Mouse (Mus musculus) heart, embryonic 12.5 days (tissue): ENCODE data around the gene Sec16a. TPM values are rescaled to one million over a fixed set of nuclear protein-coding genes. Genes with fewer than 3 reads are reported as not detected.
"Not testable (repeated sequence)": the region's sequence is repeated elsewhere in the genome, so short reads cannot be mapped to it uniquely, and the experiment has no call there.

ENCODE experiments used
- ATAC-seq: fragments of 200-750 bp; cut with Nextera tagmentation; 2 replicates; pipeline ENCODE4 v1.8.0; 2017; ENCODE audit warnings: moderate TSS enrichment, moderate library complexity; ENCODE audit not compliant: insufficient number of reproducible peaks, low FRiP score
- H3K27ac ChIP-seq: fragments of 300-500 bp; sonication (generic); 2 replicates; pipeline ENCODE4 v1.5.1; 2016; ENCODE audit warnings: mild to moderate bottlenecking, moderate library complexity; ENCODE audit not compliant: poor library complexity, severe bottlenecking
- H3K27me3 ChIP-seq: fragments of 300-500 bp; sonication (generic); replicated peaks from 2 replicates; pipeline ENCODE4 v1.6.1; 2016; ENCODE audit warnings: mild to moderate bottlenecking, moderate library complexity
- H3K36me3 ChIP-seq: fragments of 300-500 bp; sonication (generic); 2 replicates; pipeline ENCODE4 v1.6.1; 2016; ENCODE audit warnings: mild to moderate bottlenecking, moderate library complexity
- H3K4me1 ChIP-seq: fragments of 300-500 bp; sonication (generic); replicated peaks from 2 replicates; pipeline ENCODE4 v1.6.1; 2016; ENCODE audit warnings: mild to moderate bottlenecking
- H3K4me2 ChIP-seq: fragments of 300-500 bp; sonication (generic); 2 replicates; pipeline ENCODE4 v1.6.1; 2016; ENCODE audit warnings: mild to moderate bottlenecking, moderate library complexity
- H3K4me3 ChIP-seq: fragments of 300-500 bp; sonication (generic); 2 replicates; pipeline ENCODE4 v1.5.1; 2016; ENCODE audit warnings: mild to moderate bottlenecking
- H3K9ac ChIP-seq: fragments of 300-500 bp; sonication (generic); 2 replicates; pipeline ENCODE4 v1.6.1; 2016; ENCODE audit warnings: mild to moderate bottlenecking, moderate library complexity
- H3K9me3 ChIP-seq: fragments of 300-500 bp; sonication (generic); replicated peaks from 2 replicates; pipeline ENCODE4 v1.6.1; 2016; ENCODE audit warnings: mild to moderate bottlenecking, moderate library complexity
- WGBS: fragments of 180-500 bp; shearing (Covaris S2); methylation state at CpG from one replicate; pipeline ENCODE4 v1.1.7; 2016; 5-methylcytosine and 5-hydroxymethylcytosine counted together
- polyA plus RNA-seq: library from polyadenylated mRNA; unstranded; fragments of >200 nt; fragmentation: Nextera tagmentation; extraction: Ambion mirVana; gene quantifications from 2 replicates; pipeline ENCODE4 v1.2.1, GENCODE M21; 2016

Gene Sec16a
- polyA plus RNA-seq, 1 experiment from 2014 or later, result 22.6 TPM

- H3K27me3 ChIP-seq, result no peaks in the 10 kb centered on the region
- no peaks in the 10 kb centered on the region for H3K9me3 ChIP-seq
- no peak overlapping the region for H3K9ac ChIP-seq
- H3K36me3 ChIP-seq, result peaks cover 76% of the 10 kb centered on the region
- WGBS, result 86% methylated on average over 3 of the region's 3 CpGs
- peak overlapping the region; percentile 95 for H3K4me3 ChIP-seq
- peaks cover 20% of the 10 kb centered on the region for H3K4me1 ChIP-seq
- no peak overlapping the region for H3K27ac ChIP-seq
- H3K4me2 ChIP-seq, result peak overlapping the region; percentile 98
- no peak for ATAC-seq
These were observed 57.3 kb downstream of the Sec16a start for GRCm38 (mm10) chr2:26387713-26388112.

GRCm38 (mm10) chr2:26380871-26381270, 64.1 kb downstream of the Sec16a start:
- H3K4me2 ChIP-seq, result peak overlapping the region; percentile 88
- not testable (repeated sequence) for H3K4me1 ChIP-seq, H3K27ac ChIP-seq, H3K9me3 ChIP-seq, H3K27me3 ChIP-seq
- peak overlapping the region; percentile 80 for H3K9ac ChIP-seq
- ATAC-seq, result peak; percentile 7; the same call in 1 of the 2 replicates
- peaks cover 74% of the 10 kb centered on the region for H3K36me3 ChIP-seq
- 30% methylated on average over 6 of the region's 6 CpGs for WGBS
- peak overlapping the region; percentile 71 for H3K4me3 ChIP-seq

- H3K4me2 ChIP-seq, result peak within 1 kb of the TSS; percentile 88
- under 1% methylated on average over 38 of the region's 38 CpGs for WGBS
- peak; percentile 90 for ATAC-seq
- H3K27me3 ChIP-seq, result no peaks in the 10 kb centered on the region
- H3K4me1 ChIP-seq, result no peaks in the 10 kb centered on the region; the same call in 1 of the 2 replicates
- peak within 1 kb of the TSS; percentile 3; the same call in 1 of the 2 replicates for H3K27ac ChIP-seq
- peaks cover 73% of the 10 kb centered on the region for H3K36me3 ChIP-seq
- H3K9ac ChIP-seq, result peak within 1 kb of the TSS; percentile 80
- H3K4me3 ChIP-seq, result peak within 1 kb of the TSS; percentile 71
- H3K9me3 ChIP-seq, result no peaks in the 10 kb centered on the region
These were observed 64.8 kb downstream of the Sec16a start, which contains the start of gene Snapc4 for GRCm38 (mm10) chr2:26380131-26380771. Gene Snapc4 (minus strand): TSS chr2:26380653.

GRCm38 (mm10) chr2:26372396-26372795, 72.6 kb downstream of the Sec16a start:
- no peak for ATAC-seq
- H3K4me1 ChIP-seq, result no peaks in the 10 kb centered on the region
- H3K9me3 ChIP-seq, result no peaks in the 10 kb centered on the region
- no peak overlapping the region for H3K27ac ChIP-seq
- H3K4me2 ChIP-seq, result no peak overlapping the region
- H3K27me3 ChIP-seq, result no peaks in the 10 kb centered on the region
- H3K36me3 ChIP-seq, result peaks cover 97% of the 10 kb centered on the region
- no peak overlapping the region for H3K4me3 ChIP-seq
- 90% methylated on average over 8 of the region's 8 CpGs for WGBS
- no peak overlapping the region for H3K9ac ChIP-seq

GRCm38 (mm10) chr2:26368572-26368971, 76.4 kb downstream of the Sec16a start:
- H3K9ac ChIP-seq, result no peak overlapping the region
- H3K4me1 ChIP-seq, result peaks cover 13% of the 10 kb centered on the region
- no peak overlapping the region for H3K4me2 ChIP-seq
- H3K27me3 ChIP-seq, result no peaks in the 10 kb centered on the region
- 81% methylated on average over 1 of the region's 1 CpGs for WGBS
- no peak for ATAC-seq
- no peak overlapping the region for H3K27ac ChIP-seq
- H3K4me3 ChIP-seq, result no peak overlapping the region
- H3K9me3 ChIP-seq, result no peaks in the 10 kb centered on the region
- H3K36me3 ChIP-seq, result peaks cover 94% of the 10 kb centered on the region

- Histone ChIP-seq H3K36me3 (peaks cover 94% of the 10 kb centered on the region), H3K27ac (no peak overlapping the region), H3K9me3 (no peaks in the 10 kb centered on the region), H3K4me3 (no peak overlapping the region), H3K4me2 (no peak overlapping the region), H3K9ac (no peak overlapping the region), H3K27me3 (no peaks in the 10 kb centered on the region), H3K4me1 (peaks cover 13% of the 10 kb centered on the region)
- ATAC-seq, result no peak
- 90% methylated on average over 6 of the region's 6 CpGs for WGBS
These were observed 77.1 kb downstream of the Sec16a start for GRCm38 (mm10) chr2:26367911-26368310.

GRCm38 (mm10) chr2:26364738-26365465, 80.1 kb downstream of the Sec16a start:
- H3K27me3 ChIP-seq, result no peaks in the 10 kb centered on the region
- peak overlapping the region; percentile 25; the same call in 1 of the 2 replicates for H3K9ac ChIP-seq
- ATAC-seq, result 0 out of 2 replicates have a peak, but pooled peaks have one; percentile 46
- WGBS, result 62% methylated on average over 10 of the region's 10 CpGs
- no peaks in the 10 kb centered on the region for H3K9me3 ChIP-seq
- no peak overlapping the region for H3K4me2 ChIP-seq
- H3K4me3 ChIP-seq, result no peak overlapping the region
- peak overlapping the region; percentile 10; the same call in 1 of the 2 replicates for H3K27ac ChIP-seq
- H3K4me1 ChIP-seq, result peaks cover 13% of the 10 kb centered on the region
- H3K36me3 ChIP-seq, result peaks cover 71% of the 10 kb centered on the region

GRCm38 (mm10) chr2:26363481-26363880, 81.5 kb downstream of the Sec16a start:
- no peak for ATAC-seq
- H3K36me3 ChIP-seq, result peaks cover 57% of the 10 kb centered on the region
- H3K4me1 ChIP-seq, result peaks cover 13% of the 10 kb centered on the region

GRCm38 (mm10) chr2:26362991-26363390, 82.0 kb downstream of the Sec16a start:
- peaks cover 52% of the 10 kb centered on the region for H3K36me3 ChIP-seq
- H3K4me2 ChIP-seq, result no peak overlapping the region
- H3K27ac ChIP-seq, result no peak overlapping the region
- 75% methylated on average over 5 of the region's 5 CpGs for WGBS
- peaks cover 13% of the 10 kb centered on the region for H3K4me1 ChIP-seq
- no peaks in the 10 kb centered on the region for H3K27me3 ChIP-seq
- no peak overlapping the region for H3K4me3 ChIP-seq
- H3K9ac ChIP-seq, result 0 out of 2 replicates have a peak overlapping the region, but pooled peaks have one; percentile 8
- no peaks in the 10 kb centered on the region for H3K9me3 ChIP-seq
- no peak for ATAC-seq

More at GRCm38 (mm10) chr2:26363481-26363880, 81.5 kb downstream of the Sec16a start:
- H3K27ac ChIP-seq, result no peak overlapping the region
- no peak overlapping the region for H3K4me3 ChIP-seq
- H3K9me3 ChIP-seq, result no peaks in the 10 kb centered on the region
- no peaks in the 10 kb centered on the region for H3K27me3 ChIP-seq
- H3K9ac ChIP-seq, result 0 out of 2 replicates have a peak overlapping the region, but pooled peaks have one; percentile 8
- H3K4me2 ChIP-seq, result no peak overlapping the region
- WGBS, result 70% methylated on average over 5 of the region's 5 CpGs

- Histone ChIP-seq H3K9ac (no peak within 1 kb of the TSS), H3K4me3 (no peak within 1 kb of the TSS), H3K9me3 (no peaks in the 10 kb centered on the region), H3K27ac (no peak within 1 kb of the TSS), H3K36me3 (peaks cover 30% of the 10 kb centered on the region), H3K4me1 (peaks cover 13% of the 10 kb centered on the region), H3K4me2 (no peak within 1 kb of the TSS), H3K27me3 (no peaks in the 10 kb centered on the region)
- WGBS, result 52% methylated on average over 3 of the region's 3 CpGs
- no peak for ATAC-seq
These were observed 84.2 kb downstream of the Sec16a start, which contains the start of gene Card9 for GRCm38 (mm10) chr2:26360772-26361171. Gene Card9 (minus strand): TSS chr2:26360918.

- H3K4me2 ChIP-seq, result no peak overlapping the region
- peaks cover 7% of the 10 kb centered on the region for H3K4me1 ChIP-seq
- no peak for ATAC-seq
- H3K9me3 ChIP-seq, result no peaks in the 10 kb centered on the region
- no peak overlapping the region for H3K27ac ChIP-seq
- H3K9ac ChIP-seq, result no peak overlapping the region
- H3K36me3 ChIP-seq, result peaks cover 23% of the 10 kb centered on the region
- WGBS, result 72% methylated on average over 6 of the region's 6 CpGs
- no peak overlapping the region for H3K4me3 ChIP-seq
- H3K27me3 ChIP-seq, result no peaks in the 10 kb centered on the region
These were observed 85.0 kb downstream of the Sec16a start for GRCm38 (mm10) chr2:26359983-26360382.
